Mouse (Mus musculus) small intestine, adult 2 months (tissue): ENCODE data around the gene Hcn4. TPM values are rescaled to one million over a fixed set of nuclear protein-coding genes. Genes with fewer than 3 reads are reported as not detected.

ENCODE experiments used
- H3K27ac ChIP-seq: fragments of 200-500 bp; 2 replicates; pipeline ENCODE4 v1.5.1; 2012; ENCODE audit warnings: low read depth, low read length, control low read depth, inconsistent platforms; ENCODE audit not compliant: insufficient read depth
- H3K27me3 ChIP-seq: fragments of 200-500 bp; 2 replicates; pipeline ENCODE4 v1.6.1; 2012; ENCODE audit warnings: mild to moderate bottlenecking, moderate library complexity, low read length, inconsistent platforms; ENCODE audit not compliant: control insufficient read depth, insufficient read depth
- H3K36me3 ChIP-seq: fragments of 200-500 bp; 2 replicates; pipeline ENCODE4 v1.6.1; 2012; ENCODE audit warnings: mild to moderate bottlenecking, low read length, control low read depth, inconsistent platforms; ENCODE audit not compliant: control insufficient read depth, insufficient read depth
- H3K4me1 ChIP-seq: fragments of 200-500 bp; 2 replicates; pipeline ENCODE4 v1.6.1; 2012; ENCODE audit warnings: low read length, inconsistent platforms, mixed read lengths; ENCODE audit not compliant: control insufficient read depth, insufficient read depth, insufficient read length
- H3K4me3 ChIP-seq: fragments of 200-500 bp; 2 replicates; pipeline ENCODE4 v1.5.1; 2012; ENCODE audit warnings: low read depth, mild to moderate bottlenecking, control low read depth, inconsistent platforms, low read length, moderate library complexity
- CTCF ChIP-seq: fragments of 200-500 bp; IDR thresholded peaks from 2 replicates; pipeline ENCODE4 v1.5.1; 2012; ENCODE audit warnings: low read depth, mild to moderate bottlenecking, control low read depth, inconsistent platforms, low read length, moderate library complexity, mixed read lengths; ENCODE audit not compliant: insufficient replicate concordance, insufficient read length; ENCODE audit errors: extremely low read depth
- POLR2A ChIP-seq: fragments of 200-500 bp; IDR thresholded peaks from 2 replicates; pipeline ENCODE4 v1.6.1; 2012; ENCODE audit warnings: low read depth, mild to moderate bottlenecking, control low read depth, inconsistent platforms, low read length, moderate library complexity
- WGBS: fragments of 180-500 bp; shearing (Covaris S2); methylation state at CpG from one replicate; pipeline ENCODE4 v1.1.7; 2018; 5-methylcytosine and 5-hydroxymethylcytosine counted together
- polyA plus RNA-seq: library from polyadenylated mRNA; depleted of rRNA; stranded (reverse); fragments of >200 nt; gene quantifications from 2 replicates; pipeline ENCODE4 v1.2.3, GENCODE M21; 2012

Hcn4 gene
- polyA plus RNA-seq, 1 experiment, result 1.2 TPM

DNA sequence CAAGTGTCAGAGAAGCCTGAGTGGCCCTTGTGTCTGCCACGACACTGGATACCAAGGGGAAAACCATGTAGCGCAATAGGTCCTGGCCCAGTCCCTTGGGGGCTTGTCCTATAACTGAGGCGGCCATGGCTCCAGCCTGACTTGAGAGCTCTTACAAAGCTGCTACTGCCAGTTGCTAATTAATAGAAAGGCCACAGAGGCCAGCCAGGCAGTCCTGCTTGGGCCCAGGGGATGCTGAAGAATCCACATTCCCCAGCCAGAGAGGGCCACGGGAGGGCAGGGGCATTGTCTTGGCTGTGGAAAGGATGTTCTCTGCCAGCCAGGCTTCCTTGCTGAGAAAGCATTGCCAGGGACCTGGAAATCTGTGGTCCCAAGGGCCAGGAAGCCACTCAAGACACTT, 6.4 kb downstream of the Hcn4 start:
- Histone ChIP-seq H3K27ac (no peak overlapping the region), H3K36me3 (no peaks in the 10 kb centered on the region), H3K4me3 (no peak overlapping the region), H3K27me3 (peaks cover under 1% of the 10 kb centered on the region; the same call in 1 of the 2 replicates), H3K4me1 (peaks cover 7% of the 10 kb centered on the region; the same call in 1 of the 2 replicates)
- 85% methylated on average over 4 of the region's 4 CpGs for WGBS
- no peak for TF ChIP-seq CTCF
- TF ChIP-seq POLR2A, result no peak

DNA sequence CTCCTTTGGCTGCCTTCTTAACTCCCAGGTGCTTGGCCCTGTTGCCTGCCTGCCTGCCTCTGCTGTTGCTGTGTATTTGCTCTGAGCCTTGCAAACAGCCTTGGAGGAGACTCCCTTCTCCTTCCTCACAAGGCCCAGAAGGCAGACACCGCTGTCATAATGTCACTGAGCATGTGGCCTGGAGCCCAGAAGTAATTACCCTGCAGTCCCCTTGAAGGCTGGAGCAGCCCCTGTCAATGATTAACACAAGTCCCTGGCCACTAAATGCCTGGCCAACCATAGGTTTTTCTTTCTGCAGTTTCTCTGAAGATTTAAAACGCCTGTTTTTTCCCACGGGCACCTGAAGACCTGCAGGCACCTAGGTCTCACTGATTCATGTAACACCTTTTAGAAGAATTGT, 9.7 kb downstream of the Hcn4 start:
- H3K27me3 ChIP-seq, result no peaks in the 10 kb centered on the region
- WGBS, result 18% methylated on average over 3 of the region's 3 CpGs
- TF ChIP-seq POLR2A (no peak), CTCF (no peak)
- no peak overlapping the region for H3K4me3 ChIP-seq
- H3K27ac ChIP-seq, result no peak overlapping the region
- H3K4me1 ChIP-seq, result peaks cover 9% of the 10 kb centered on the region; the same call in 1 of the 2 replicates
- no peaks in the 10 kb centered on the region for H3K36me3 ChIP-seq

DNA sequence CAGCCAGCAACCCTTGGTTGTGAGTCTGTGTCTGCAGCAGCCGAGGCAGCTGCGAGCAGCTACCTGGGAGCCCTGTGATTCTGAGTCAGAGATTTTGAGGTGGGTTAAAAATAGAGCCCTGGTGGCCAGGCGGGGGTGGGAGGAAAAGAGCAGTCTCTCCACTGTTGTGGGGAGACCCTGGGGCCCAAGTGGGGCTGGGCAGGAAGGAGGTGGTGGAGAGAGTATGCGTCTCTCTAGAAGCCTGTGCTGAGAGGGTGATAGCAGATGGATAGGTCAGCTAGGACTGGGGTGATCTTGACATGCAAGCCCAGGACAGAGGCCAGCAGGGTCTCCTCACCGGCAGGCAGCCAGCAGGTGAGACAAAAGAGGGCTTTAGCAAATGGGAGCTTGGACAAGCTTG, 14.0 kb downstream of the Hcn4 start:
- no peak for TF ChIP-seq POLR2A
- no peak for TF ChIP-seq CTCF
- Histone ChIP-seq H3K27ac (no peak overlapping the region), H3K27me3 (no peaks in the 10 kb centered on the region), H3K36me3 (no peaks in the 10 kb centered on the region), H3K4me1 (peaks cover 9% of the 10 kb centered on the region; the same call in 1 of the 2 replicates), H3K4me3 (no peak overlapping the region)
- 72% methylated on average over 5 of the region's 5 CpGs for WGBS

DNA sequence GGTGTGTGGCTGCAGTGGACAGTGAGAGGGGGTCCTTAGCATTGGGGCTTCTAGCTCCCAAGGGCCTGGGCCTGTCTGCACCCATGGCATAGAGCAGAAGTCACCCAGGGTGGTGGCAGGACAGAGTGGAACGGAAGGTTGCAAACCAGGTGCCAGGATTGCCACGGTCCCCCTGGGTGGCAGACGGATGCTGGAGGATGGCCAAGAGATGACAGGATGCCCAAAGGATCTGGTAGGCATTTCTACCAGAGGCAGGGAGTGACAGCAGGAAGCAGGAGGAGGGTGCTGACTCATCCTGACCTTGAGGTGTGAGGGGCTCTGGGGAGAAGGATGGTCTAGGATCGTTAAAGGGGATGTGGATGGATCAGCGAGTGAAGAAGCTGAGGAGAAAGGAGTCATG, 15.3 kb downstream of the Hcn4 start:
- no peak overlapping the region for H3K4me3 ChIP-seq
- 63% methylated on average over 5 of the region's 5 CpGs for WGBS
- no peaks in the 10 kb centered on the region for H3K36me3 ChIP-seq
- H3K4me1 ChIP-seq, result peaks cover 3% of the 10 kb centered on the region; the same call in 1 of the 2 replicates
- H3K27ac ChIP-seq, result no peak overlapping the region
- no peaks in the 10 kb centered on the region for H3K27me3 ChIP-seq
- TF ChIP-seq POLR2A (no peak), CTCF (no peak)

DNA sequence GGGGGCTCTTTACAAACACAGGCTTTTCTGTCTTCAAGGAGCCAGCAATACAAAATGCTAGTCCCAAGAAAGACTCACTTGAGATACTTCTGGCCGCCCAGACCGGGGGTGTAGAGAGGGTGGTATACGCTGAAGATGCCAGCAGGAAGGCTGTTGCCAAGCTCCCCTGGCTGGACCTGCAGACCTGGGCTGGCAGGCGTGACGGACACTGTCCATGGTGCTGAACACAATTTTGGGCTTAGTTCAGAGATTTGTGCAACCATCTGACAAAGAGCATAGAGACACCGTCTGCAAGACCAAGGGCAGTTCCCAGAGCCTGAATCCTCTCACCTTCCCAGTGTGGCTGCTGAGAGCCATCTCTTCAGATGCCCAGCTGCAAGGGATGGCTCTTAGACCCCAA, 18.4 kb downstream of the Hcn4 start:
- WGBS, result 18% methylated on average over 6 of the region's 6 CpGs
- Histone ChIP-seq H3K27ac (no peak overlapping the region), H3K27me3 (no peaks in the 10 kb centered on the region), H3K4me3 (no peak overlapping the region), H3K36me3 (no peaks in the 10 kb centered on the region), H3K4me1 (peaks cover 2% of the 10 kb centered on the region; the same call in 1 of the 2 replicates)
- TF ChIP-seq CTCF (no peak), POLR2A (no peak)

DNA sequence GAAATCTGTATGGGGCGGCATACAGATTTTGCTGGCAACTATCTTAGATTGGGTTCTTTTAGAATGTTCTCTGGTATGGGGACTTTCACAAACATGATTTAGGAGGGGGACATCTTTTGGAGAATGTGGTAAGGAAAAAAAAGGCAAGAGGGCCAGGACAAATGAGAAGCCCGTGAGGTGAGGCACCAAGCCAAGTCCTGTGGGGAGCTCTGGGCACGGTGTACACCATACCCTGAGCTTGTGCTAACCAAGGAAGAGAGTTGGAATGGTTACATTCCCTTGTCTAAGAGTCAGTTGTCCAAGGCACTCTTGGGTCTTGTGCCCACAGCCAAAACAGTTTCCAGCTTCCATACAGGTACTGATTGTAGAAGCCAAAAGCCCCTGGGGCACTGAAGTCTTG, 21.4 kb downstream of the Hcn4 start:
- no peak overlapping the region for H3K4me3 ChIP-seq
- H3K27me3 ChIP-seq, result no peaks in the 10 kb centered on the region
- no peaks in the 10 kb centered on the region for H3K36me3 ChIP-seq
- 86% methylated on average over 3 of the region's 3 CpGs for WGBS
- H3K27ac ChIP-seq, result no peak overlapping the region
- no peaks in the 10 kb centered on the region for H3K4me1 ChIP-seq
- no peak for TF ChIP-seq POLR2A
- TF ChIP-seq CTCF, result no peak

DNA sequence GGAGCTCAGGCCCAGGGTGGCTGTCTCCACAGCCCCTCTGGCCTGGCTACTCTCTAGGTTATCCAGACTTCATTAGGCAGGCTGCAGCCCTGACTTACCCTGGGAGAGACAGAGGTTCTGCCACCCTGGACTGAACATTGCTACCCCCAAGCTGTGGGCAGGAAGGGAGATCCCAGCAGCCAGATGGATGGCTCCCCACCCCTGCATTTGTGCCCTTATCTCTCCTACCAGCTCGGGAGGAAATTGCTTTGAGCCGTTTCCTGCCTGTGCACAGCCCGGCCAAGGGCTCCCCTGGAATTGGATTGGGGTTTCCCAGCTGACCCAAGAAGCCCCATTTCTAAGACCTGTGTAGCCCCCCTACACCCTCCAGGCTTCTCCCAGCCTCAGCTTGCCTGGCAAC, 23.8 kb downstream of the Hcn4 start:
- 8% methylated on average over 3 of the region's 3 CpGs for WGBS
- no peak overlapping the region for H3K4me3 ChIP-seq
- no peaks in the 10 kb centered on the region for H3K36me3 ChIP-seq
- no peak for TF ChIP-seq CTCF
- TF ChIP-seq POLR2A, result no peak
- no peaks in the 10 kb centered on the region for H3K4me1 ChIP-seq
- no peak overlapping the region for H3K27ac ChIP-seq
- no peaks in the 10 kb centered on the region for H3K27me3 ChIP-seq

DNA sequence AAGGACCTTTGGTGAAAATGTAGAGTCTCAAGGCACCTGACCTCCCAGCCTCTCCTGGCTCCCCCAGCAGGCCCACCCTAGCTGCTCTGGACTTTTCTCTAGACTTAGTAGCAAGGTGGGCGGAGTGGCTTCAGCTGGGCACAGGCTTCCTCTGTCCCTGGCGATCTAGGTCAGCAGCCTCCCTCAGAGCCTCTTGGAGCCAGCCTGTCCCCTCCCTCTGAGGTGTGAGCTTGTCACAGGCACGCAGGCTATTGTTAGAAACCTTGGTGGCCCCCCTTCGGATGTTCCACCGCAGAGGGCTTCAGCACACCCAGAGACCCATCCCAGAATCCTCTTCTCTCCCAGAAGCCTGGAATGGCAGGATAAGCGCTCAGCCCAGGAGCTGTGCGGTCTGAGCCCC, 24.5 kb downstream of the Hcn4 start:
- whole genome bisulfite sequencing, result 66% methylated on average over 7 of the region's 7 CpGs
- Histone ChIP-seq H3K4me1 (no peaks in the 10 kb centered on the region), H3K27ac (no peak overlapping the region), H3K36me3 (no peaks in the 10 kb centered on the region), H3K27me3 (no peaks in the 10 kb centered on the region), H3K4me3 (no peak overlapping the region)
- TF ChIP-seq CTCF (no peak), POLR2A (no peak)
